Mouse (Mus musculus): ENCODE results near the gene Lgals9.

Gene Lgals9

DNA sequence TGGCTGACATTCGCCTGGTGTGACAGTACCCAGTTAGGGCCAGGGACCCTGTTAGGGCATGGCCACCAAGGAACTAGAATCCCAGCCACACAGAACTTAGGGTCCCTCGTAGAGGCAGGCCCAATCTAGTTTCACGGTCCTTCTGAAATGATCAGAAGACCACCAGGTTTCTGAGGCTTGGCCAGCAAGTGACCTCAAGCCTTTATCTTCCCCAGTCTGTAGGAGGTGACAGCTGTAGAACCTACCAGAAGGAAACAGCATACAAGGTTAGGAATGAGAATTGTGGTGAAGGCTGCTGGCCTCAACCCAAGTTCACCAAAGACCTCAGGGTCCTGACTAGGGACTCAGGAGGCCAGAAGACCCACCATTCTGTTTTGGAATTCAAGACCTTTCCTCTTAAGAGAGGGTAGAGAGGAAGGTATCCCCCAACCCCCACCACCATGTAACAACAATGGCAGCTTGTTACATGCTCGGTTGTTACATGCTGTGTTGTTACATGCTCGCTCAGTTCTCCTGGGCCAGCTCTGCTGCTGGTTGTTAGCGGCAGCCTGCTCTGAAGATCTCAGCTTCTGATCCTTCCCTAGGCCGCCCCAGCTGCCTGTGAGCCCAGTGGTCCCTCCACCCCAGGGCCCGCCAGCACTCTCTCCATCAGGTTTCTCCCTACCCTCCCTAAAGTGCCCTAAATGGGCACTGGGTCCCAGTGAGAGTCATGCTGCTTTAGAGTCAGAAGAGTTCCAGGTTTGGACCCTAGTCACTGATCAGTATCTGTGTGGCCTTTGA lies 7.8 kb downstream of the Lgals9 start:
- no peak for DNase-seq (ENCODE audit: low spot score)

DNA sequence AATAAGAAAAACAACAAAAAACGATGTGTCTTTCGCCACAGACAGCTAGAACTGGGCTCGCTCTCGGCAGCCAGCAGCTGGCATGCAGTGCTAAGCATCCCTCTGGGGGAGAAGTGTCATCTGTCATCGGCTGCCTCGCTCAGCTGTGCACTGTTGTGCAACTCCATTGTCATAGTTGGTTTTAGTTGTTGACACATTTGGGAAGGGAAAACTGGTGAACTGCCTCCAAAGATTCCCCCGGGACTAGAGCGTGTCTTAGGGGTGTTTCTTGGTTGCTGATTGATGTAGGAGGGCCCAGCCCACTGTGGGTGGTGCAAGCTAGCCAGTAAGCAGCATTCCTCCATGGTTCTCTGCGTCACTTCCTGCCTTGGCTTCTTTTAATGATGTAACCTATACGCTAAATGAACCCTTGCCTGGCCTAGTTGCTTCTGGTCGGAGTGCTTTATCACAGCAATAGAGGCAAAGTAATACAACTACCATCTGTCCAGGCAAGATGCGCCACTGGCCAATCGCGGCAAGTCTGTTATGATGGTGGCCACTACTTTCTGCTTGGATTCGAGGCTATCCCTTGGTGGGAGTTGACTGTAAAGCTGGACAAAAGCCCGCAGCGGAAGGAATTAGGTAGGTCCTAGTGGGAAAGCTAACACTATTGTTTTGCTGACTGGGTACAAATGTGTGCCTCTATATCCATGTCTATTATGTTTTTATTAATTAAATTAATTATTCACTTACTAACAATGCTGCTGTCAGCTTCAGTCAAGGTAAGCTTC lies 11.2 kb downstream of the Lgals9 start:
- DNase-seq (ENCODE audit: low spot score), result no peak

- DNase-seq (ENCODE audit: low spot score), result no peak
Measured at GRCm38 (mm10) chr11:78972811-78973351, 11.9 kb downstream of the Lgals9 start.

- no peak for DNase-seq (ENCODE audit: low spot score)
Measured at GRCm38 (mm10) chr11:78972328-78972727, 12.4 kb downstream of the Lgals9 start.

DNA sequence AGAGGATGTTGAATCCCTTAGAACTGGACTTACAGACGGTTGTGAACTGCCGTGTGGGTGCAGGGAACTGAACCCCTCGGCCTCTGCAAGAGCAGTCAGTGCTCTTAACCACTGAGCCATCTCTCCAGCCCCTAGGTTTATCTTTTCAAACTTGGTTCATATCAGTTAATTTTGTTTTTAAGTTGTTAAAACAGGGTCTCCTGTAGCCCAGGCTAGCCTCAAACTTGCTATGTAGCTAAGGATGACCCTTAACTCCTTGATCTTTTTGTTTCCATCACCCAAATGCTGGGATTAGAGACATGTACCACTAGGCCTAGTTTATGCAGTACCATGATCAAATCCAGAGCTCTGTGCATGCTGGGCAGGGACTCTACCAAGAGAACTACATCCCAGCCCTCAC lies 13.0 kb downstream of the Lgals9 start:
- no peak for DNase-seq (ENCODE audit: low spot score)

GRCm38 (mm10) chr11:78971096-78971495 lies 13.7 kb downstream of the Lgals9 start:
- DNase-seq (ENCODE audit: low spot score), result no peak

- DNase-seq (ENCODE audit: low spot score), result no peak
Measured at GRCm38 (mm10) chr11:78968121-78968520, 16.6 kb downstream of the Lgals9 start.

DNA sequence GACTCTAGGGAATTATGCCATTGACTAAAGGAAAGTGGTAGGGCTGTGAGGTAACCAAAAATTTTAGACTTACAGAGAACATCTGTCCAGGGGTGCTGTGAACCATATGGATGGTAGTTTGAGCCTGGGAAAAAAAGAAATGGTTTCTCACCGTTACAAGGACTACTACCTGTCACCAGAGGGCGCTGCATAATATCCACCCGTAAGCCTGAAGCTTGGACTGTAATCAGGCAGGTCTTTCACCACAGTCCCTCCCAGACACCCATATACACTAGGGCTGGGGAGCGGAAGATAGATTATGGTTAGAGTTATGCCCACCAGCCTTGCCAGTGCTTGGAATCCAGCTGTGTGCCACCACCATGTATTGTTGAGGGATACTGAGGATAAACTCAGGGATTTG lies 17.4 kb downstream of the Lgals9 start:
- DNase-seq (ENCODE audit: low spot score), result peak; percentile 46

GRCm38 (mm10) chr11:78961221-78961620 lies 23.5 kb downstream of the Lgals9 start:
- no peak for DNase-seq (ENCODE audit: low spot score)

GRCm38 (mm10) chr11:78959841-78960520 lies 24.8 kb downstream of the Lgals9 start:
- no peak for DNase-seq (ENCODE audit: low spot score)

- DNase-seq (ENCODE audit: low spot score), result no peak
Measured at GRCm38 (mm10) chr11:78959367-78959766, 25.4 kb downstream of the Lgals9 start.

GRCm38 (mm10) chr11:78956260-78956659 lies 28.5 kb downstream of the Lgals9 start:
- peak; percentile 66 for DNase-seq (ENCODE audit: low spot score)

DNA sequence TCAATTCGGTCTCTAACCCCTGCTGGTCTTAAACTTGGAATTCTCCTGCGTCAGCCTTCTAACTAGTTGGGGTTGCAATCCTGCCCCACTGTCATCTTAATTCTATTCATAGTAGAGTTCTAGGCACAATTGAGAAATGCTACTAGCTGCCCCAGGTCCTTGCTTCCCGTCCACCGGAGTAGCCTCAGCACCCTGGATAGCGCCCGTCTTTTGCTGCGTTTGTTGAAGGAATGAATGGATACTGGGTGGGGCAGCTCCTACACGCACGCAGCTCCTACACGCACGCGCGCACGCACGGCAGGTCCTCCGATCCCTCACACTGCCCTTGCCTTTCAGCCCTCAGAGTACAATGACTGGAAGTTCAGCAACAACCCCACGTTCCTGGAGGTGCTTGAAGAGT lies 32.3 kb downstream of the Lgals9 start:
- DNase-seq (ENCODE audit: low spot score), result peak; percentile 4

GRCm38 (mm10) chr11:78950365-78950764 lies 34.4 kb downstream of the Lgals9 start:
- no peak for DNase-seq (ENCODE audit: low spot score)

GRCm38 (mm10) chr11:78943083-78943482 lies 41.7 kb downstream of the Lgals9 start:
- no peak for DNase-seq (ENCODE audit: low spot score)

GRCm38 (mm10) chr11:78935178-78935577 lies 49.6 kb downstream of the Lgals9 start:
- no peak for DNase-seq (ENCODE audit: low spot score)

GRCm38 (mm10) chr11:78934727-78935126 lies 50.0 kb downstream of the Lgals9 start:
- DNase-seq (ENCODE audit: low spot score), result no peak

DNA sequence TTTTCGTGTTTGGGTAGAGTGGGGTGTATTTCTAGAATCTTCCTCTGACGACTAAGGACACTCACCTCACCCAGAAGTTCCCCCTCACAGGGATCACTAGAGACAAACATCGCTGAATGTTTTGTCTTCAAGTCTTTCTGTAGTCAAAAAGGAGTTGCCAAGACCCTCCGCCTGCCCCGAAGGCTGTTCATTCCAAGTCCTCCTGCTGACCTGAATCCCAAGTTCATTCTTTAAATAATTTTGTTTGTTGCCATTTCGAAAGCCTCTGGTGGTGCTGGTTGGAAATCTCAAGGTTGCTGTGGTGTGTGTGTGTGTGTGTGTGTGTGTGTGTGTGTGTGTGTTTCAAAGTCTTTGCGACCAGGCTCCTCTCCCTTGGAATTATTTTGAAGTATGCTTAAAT lies 50.4 kb downstream of the Lgals9 start:
- DNase-seq (ENCODE audit: low spot score), result no peak

GRCm38 (mm10) chr11:78929345-78929744 lies 55.4 kb downstream of the Lgals9 start:
- DNase-seq (ENCODE audit: low spot score), result no peak

- no peak for DNase-seq (ENCODE audit: low spot score)
Measured at GRCm38 (mm10) chr11:78924916-78925315, 59.8 kb downstream of the Lgals9 start.

GRCm38 (mm10) chr11:78924111-78924510 lies 60.6 kb downstream of the Lgals9 start:
- DNase-seq (ENCODE audit: low spot score), result no peak

- DNase-seq (ENCODE audit: low spot score), result peak; percentile 23
Measured at GRCm38 (mm10) chr11:78922678-78923407, 61.9 kb downstream of the Lgals9 start.
